Mouse (Mus musculus): Measurements from ENCODE around the gene Nrip2. TPM values are rescaled to one million over a fixed set of nuclear protein-coding genes. Genes with fewer than 3 reads are reported as not detected.
"Not testable (repeated sequence)": the region's sequence is repeated elsewhere in the genome, so short reads cannot be mapped to it uniquely, and the experiment has no call there.

Nrip2 gene
- polyA plus RNA-seq, 1 experiment from 2014 or later, result 1.4 TPM

DNA sequence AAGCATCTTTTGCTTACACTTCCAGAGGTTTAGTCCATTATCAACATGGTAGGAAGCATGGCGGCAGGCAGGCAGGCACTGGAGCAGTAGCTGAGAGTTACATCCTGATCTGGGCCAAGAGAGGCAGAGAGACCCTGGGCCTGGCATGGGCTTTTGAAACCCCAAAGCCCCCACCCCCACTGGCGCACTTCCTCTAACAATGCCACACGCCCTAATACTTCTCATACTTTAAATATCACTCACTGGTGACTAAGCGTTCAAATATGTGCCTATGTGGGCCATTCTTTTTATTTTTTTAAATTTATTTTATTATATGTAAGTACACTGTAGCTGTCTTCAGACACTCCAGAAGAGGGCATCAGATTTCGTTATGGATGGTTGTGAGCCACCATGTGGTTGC, 32.6 kb upstream of the Nrip2 start:
- 82% methylated on average over 5 of the region's 5 CpGs for WGBS (ENCODE audit: insufficient replicate concordance)
- Histone ChIP-seq H3K4me3 (replicated peaks) (no peak overlapping the region), H3K9ac (no peak overlapping the region), H3K4me2 (no peak overlapping the region), H3K36me3 (peaks cover 67% of the 10 kb centered on the region), H3K27me3 (no peaks in the 10 kb centered on the region), H3K27ac (no peak overlapping the region), H3K4me1 (replicated peaks) (peaks cover 33% of the 10 kb centered on the region), H3K9me3 (replicated peaks) (no peaks in the 10 kb centered on the region)
- no peak for ATAC-seq (ENCODE audit: low read depth)
- no peak for DNase-seq

DNA sequence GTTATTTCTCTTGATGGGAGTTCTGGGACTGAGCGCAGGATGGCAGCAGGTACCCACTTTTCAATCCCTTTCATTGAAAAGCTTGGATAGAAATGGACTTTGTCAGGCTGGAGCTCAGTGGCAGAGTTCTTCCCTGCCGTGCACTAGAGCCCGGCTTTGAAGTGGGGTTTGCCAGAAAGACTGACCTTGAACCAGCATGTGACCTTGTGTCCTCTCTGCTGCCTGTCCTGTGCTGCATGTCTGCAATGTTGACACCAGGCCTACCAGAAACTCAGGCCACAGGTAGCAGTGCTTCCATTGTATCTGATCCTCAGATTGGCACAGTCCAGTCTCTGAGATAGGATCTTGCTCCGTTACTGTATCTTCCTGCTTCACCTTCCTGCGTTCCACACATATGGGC, 29.1 kb upstream of the Nrip2 start:
- Histone ChIP-seq H3K4me2 (no peak overlapping the region), H3K36me3 (peaks cover 97% of the 10 kb centered on the region), H3K4me3 (replicated peaks) (no peak overlapping the region), H3K4me1 (replicated peaks) (peaks cover 10% of the 10 kb centered on the region), H3K27me3 (no peaks in the 10 kb centered on the region), H3K9me3 (replicated peaks) (no peaks in the 10 kb centered on the region), H3K9ac (no peak overlapping the region), H3K27ac (no peak overlapping the region)
- DNase-seq (no peak), ATAC-seq (ENCODE audit: low read depth) (peak; percentile 28)
- 71% methylated on average over 5 of the region's 5 CpGs for WGBS (ENCODE audit: insufficient replicate concordance)

DNA sequence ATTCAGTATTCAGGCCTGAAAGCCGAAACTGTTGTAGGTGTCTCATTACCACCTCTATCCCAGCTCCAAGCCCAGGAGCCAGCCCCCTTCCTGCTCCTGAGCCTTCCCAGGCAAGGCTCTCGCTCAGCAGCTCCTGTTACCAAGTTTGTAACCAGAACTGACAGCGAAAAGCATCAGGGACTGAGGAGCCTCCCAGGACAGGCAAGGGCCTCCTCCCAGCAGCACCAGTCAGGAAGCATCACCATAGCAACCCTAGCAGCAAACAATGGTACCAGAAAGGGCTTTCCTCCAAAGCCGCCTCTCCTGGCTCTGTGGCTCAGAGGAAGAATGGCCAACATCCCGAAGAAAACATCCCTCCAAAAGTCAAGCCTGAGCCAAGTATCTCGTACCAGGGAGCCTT, 23.9 kb upstream of the Nrip2 start, which contains the start of the genes Tex52 and Gm44596:
Gene Tex52 (plus strand): TSS at position 265 of the 400 bp plus-strand sequence.
Gene Gm44596 (plus strand): TSS at position 312 of the 400 bp plus-strand sequence.
- Histone ChIP-seq H3K36me3 (peaks cover 58% of the 10 kb centered on the region), H3K4me3 (replicated peaks) (no peak within 1 kb of the TSS), H3K27me3 (no peaks in the 10 kb centered on the region), H3K4me1 (replicated peaks) (no peaks in the 10 kb centered on the region), H3K9me3 (replicated peaks) (no peaks in the 10 kb centered on the region), H3K9ac (no peak within 1 kb of the TSS), H3K27ac (no peak within 1 kb of the TSS), H3K4me2 (no peak within 1 kb of the TSS)
- DNase-seq (no peak), ATAC-seq (ENCODE audit: low read depth) (no peak)
- WGBS (ENCODE audit: insufficient replicate concordance), result 77% methylated on average over 6 of the region's 6 CpGs

DNA sequence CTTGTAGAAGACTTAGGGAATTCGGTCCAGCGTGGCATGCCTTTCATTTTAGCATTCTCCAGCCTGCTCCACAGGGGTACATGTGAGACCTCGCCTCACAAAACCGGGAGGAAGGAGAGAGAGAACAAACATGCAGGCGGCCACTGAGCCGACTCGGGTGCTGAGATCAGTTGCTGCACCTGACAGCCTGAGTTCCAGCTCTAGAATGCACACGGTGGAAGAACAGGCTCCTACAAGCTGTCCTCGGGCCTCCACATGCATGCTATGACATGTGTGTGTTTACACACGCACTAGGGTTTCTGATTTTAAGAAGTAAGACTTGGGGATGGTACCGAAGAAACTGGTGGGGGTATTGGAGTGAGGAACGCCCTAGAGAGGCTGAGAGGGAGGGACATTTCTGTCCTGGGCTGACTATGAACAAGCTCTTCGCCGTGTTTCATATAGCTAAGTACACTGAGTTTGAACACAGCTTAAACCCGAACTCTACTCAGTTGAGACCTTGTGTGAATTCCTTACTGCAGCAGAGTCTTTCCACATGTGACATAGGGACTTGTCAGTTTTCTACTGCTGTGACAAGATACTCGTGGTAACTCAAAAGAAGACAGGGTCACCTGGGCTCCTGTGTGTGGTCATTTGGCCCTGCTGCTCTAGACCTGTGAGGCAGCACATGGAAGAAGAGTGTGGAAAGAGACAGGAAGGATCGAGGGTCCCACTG, 22.6 kb upstream of the Nrip2 start:
- H3K36me3 ChIP-seq, result peaks cover 45% of the 10 kb centered on the region
- no peak overlapping the region for H3K4me2 ChIP-seq
- H3K4me3 ChIP-seq (replicated peaks), result no peak overlapping the region
- no peak overlapping the region for H3K9ac ChIP-seq
- no peaks in the 10 kb centered on the region for H3K4me1 ChIP-seq (replicated peaks)
- 83% methylated on average over 17 of the region's 17 CpGs for WGBS (ENCODE audit: insufficient replicate concordance)
- H3K27me3 ChIP-seq, result no peaks in the 10 kb centered on the region
- H3K9me3 ChIP-seq (replicated peaks), result no peaks in the 10 kb centered on the region
- no peak for DNase-seq
- no peak overlapping the region for H3K27ac ChIP-seq
- no peak for ATAC-seq (ENCODE audit: low read depth)

DNA sequence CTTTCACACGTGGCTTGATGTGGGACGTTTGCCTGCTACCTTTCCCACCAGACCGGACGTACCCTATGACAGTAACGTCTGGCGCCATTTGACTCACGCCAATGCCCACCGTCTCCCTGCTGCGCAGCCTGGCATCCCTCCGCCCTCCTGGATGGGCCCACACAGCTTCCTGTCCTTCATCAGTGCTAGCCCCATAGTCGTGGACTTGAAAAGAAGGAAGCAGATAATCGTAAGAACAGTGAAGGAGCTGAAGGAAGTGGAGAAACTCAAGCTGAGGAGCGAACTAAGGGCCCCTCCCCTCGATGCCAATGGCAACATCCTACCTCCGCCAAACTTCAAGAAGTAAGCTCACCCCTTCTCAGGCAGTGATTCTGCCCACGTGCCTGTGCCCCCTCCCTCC, 19.5 kb upstream of the Nrip2 start:
- no peaks in the 10 kb centered on the region for H3K9me3 ChIP-seq (replicated peaks)
- no peak overlapping the region for H3K27ac ChIP-seq
- no peak overlapping the region for H3K4me3 ChIP-seq (replicated peaks)
- no peak for ATAC-seq (ENCODE audit: low read depth)
- H3K36me3 ChIP-seq, result peaks cover 14% of the 10 kb centered on the region
- no peak overlapping the region for H3K4me2 ChIP-seq
- DNase-seq, result no peak
- H3K27me3 ChIP-seq, result no peaks in the 10 kb centered on the region
- no peak overlapping the region for H3K9ac ChIP-seq
- WGBS (ENCODE audit: insufficient replicate concordance), result 57% methylated on average over 16 of the region's 16 CpGs
- no peaks in the 10 kb centered on the region for H3K4me1 ChIP-seq (replicated peaks)

DNA sequence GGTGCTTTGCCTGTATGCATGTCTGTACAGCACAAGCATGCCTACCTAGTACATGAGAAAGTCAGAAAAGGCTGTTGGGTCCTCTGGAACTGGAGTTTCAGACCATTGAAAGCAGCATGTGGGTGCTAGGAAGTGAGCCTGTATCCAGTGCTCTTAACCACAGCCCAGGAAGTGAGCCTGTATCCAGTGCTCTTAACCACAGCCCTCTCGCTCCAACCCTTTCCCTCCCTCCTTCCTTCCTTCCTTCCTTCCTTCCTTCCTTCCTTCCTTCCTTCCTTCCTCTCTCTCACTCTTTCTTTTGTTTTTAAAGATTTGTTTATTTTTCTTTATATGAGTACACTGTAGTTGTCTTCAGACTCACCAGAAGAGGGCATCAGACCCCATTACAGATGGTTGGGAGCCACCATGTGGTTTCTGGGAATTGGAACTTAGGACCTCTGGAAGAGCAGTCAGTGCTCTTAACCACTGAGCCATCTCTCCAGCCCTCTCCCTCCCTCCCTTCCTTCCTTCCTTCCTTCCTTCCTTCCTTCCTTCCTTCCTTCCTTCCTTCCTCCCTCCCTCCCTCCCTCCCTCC, 18.4 kb upstream of the Nrip2 start:
- H3K4me3 ChIP-seq (replicated peaks), result not testable (repeated sequence)
- 44% methylated on average over 1 of the region's 1 CpGs for WGBS (ENCODE audit: insufficient replicate concordance)

DNA sequence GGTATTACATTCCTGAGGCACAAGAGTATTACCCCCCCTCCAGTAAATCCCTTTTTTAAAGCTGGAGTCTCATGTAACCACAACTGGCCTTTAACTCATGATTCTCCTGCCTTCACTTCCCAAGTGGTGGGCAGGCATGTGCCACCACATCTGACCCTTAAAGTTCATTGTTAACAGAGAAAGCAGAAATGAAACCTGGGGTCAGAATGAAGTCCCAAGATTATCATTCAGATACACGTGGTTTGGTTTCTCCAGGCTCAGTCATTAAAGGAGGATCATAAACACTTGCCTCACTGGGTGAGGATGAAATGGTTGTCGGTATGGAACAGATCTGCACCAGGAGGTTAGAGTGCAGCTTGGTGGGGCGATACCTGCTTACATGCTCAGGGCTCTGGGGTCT, 17.8 kb upstream of the Nrip2 start:
- ATAC-seq (ENCODE audit: low read depth) (no peak), DNase-seq (no peak)
- Histone ChIP-seq H3K4me1 (replicated peaks) (no peaks in the 10 kb centered on the region), H3K9me3 (replicated peaks) (no peaks in the 10 kb centered on the region), H3K4me2 (no peak overlapping the region), H3K27ac (no peak overlapping the region), H3K36me3 (peaks cover 3% of the 10 kb centered on the region; the same call in 1 of the 2 replicates), H3K9ac (no peak overlapping the region), H3K4me3 (replicated peaks) (no peak overlapping the region), H3K27me3 (no peaks in the 10 kb centered on the region)
- 55% methylated on average over 3 of the region's 3 CpGs for WGBS (ENCODE audit: insufficient replicate concordance)

More for the DNA sequence above, 18.4 kb upstream of the Nrip2 start:
- not testable (repeated sequence) for H3K36me3 ChIP-seq; H3K4me2 ChIP-seq; H3K27me3 ChIP-seq; H3K9me3 ChIP-seq (replicated peaks); H3K4me1 ChIP-seq (replicated peaks); ATAC-seq (ENCODE audit: low read depth); H3K27ac ChIP-seq; H3K9ac ChIP-seq; DNase-seq

DNA sequence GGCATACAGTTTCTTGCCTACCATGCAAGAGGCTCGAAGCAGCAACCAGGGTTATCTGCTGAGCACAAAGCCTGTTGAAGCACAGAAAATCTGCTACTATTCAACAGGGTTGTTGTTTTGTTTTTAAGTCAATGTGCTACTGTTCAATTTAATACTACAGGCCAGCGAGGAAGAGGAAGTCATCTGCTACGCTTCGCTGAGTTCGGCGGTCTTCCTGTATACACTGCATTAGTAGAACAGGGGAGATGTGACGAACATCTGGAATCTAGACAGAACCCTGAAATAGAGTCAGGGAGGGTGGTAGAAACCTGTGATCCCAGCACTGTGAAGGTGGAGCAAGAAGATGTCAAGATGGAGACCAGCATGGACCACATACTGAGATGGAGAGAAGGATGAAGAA, 15.3 kb upstream of the Nrip2 start:
- Histone ChIP-seq H3K4me2 (no peak overlapping the region), H3K4me1 (replicated peaks) (no peaks in the 10 kb centered on the region), H3K4me3 (replicated peaks) (no peak overlapping the region), H3K9me3 (replicated peaks) (no peaks in the 10 kb centered on the region), H3K36me3 (no peaks in the 10 kb centered on the region), H3K27me3 (no peaks in the 10 kb centered on the region), H3K9ac (no peak overlapping the region), H3K27ac (no peak overlapping the region)
- 54% methylated on average over 7 of the region's 7 CpGs for WGBS (ENCODE audit: insufficient replicate concordance)
- ATAC-seq (ENCODE audit: low read depth), result no peak
- no peak for DNase-seq

DNA sequence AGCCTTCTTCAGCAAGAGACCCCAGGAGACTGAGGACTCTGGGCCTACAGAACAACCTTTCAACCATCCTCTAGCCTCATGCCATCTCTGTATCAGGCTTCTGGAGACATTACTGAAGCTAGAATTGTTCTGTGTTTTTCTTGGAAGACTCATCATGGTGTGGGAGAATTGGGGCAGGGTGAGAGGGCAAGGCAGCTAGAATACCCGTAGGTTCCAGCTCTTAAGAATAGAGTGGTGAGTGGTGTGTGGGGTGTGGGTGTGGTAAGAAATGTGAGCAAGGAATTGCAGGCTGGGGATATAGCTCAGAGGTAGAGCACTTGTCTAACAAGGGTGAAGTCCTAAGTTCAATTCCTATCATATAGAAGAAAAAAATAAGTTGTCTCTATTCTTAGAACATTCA, 14.1 kb upstream of the Nrip2 start:
- Histone ChIP-seq H3K4me1 (replicated peaks) (no peaks in the 10 kb centered on the region), H3K9me3 (replicated peaks) (no peaks in the 10 kb centered on the region), H3K9ac (no peak overlapping the region), H3K4me3 (replicated peaks) (no peak overlapping the region), H3K27ac (no peak overlapping the region), H3K4me2 (no peak overlapping the region), H3K36me3 (no peaks in the 10 kb centered on the region), H3K27me3 (no peaks in the 10 kb centered on the region)
- ATAC-seq (ENCODE audit: low read depth) (no peak), DNase-seq (no peak)
- 54% methylated on average over 1 of the region's 1 CpGs for WGBS (ENCODE audit: insufficient replicate concordance)

DNA sequence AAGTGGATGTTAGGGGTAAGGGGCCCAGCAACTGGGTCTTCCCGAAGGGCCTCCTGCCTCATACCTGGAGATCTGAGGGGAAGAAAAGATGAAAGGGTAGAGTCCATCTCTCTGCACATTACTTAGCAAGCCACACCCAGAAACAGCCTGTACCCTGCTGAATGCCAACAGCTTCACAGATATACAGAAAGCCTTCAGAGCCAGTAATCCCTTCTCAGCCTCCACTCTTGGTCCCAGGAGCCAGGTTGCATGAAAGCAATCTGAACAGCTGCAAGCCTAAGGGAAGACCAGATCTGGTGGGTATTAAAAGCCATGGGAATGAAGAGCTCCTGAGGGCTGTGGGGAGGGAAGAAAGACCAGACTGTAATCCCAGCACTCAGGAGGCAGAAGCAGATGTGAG, 9.9 kb upstream of the Nrip2 start:
- Histone ChIP-seq H3K9me3 (replicated peaks) (no peaks in the 10 kb centered on the region), H3K36me3 (no peaks in the 10 kb centered on the region), H3K9ac (no peak overlapping the region), H3K4me2 (no peak overlapping the region), H3K4me3 (replicated peaks) (no peak overlapping the region), H3K27me3 (no peaks in the 10 kb centered on the region), H3K27ac (no peak overlapping the region), H3K4me1 (replicated peaks) (no peaks in the 10 kb centered on the region)
- ATAC-seq (ENCODE audit: low read depth), result no peak
- 88% methylated on average over 1 of the region's 1 CpGs for WGBS (ENCODE audit: insufficient replicate concordance)
- DNase-seq, result no peak

DNA sequence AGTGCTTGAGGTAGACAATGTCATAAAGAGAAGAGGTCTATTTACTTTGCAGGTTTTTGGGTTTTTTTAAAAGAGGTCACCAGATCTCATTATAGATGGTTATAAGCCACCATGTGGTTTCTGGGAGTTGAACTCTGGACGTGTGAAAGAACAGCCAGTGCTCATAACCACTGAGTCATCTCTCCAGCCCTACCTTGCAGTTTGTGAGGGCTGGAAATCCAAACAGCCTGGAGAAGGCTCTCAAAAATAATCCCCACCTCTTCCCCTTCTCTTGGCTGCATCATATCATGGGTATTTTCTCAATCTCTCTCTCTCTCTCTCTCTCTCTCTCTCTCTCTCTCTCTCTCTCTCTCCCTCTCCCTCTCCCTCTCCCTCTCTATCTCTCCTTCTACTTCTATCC, 8.4 kb upstream of the Nrip2 start:
- Histone ChIP-seq H3K9me3 (replicated peaks) (no peaks in the 10 kb centered on the region), H3K4me3 (replicated peaks) (no peak overlapping the region), H3K27me3 (no peaks in the 10 kb centered on the region), H3K4me1 (replicated peaks) (no peaks in the 10 kb centered on the region), H3K4me2 (no peak overlapping the region), H3K27ac (no peak overlapping the region), H3K9ac (no peak overlapping the region), H3K36me3 (no peaks in the 10 kb centered on the region)
- no peak for DNase-seq
- WGBS (ENCODE audit: insufficient replicate concordance), result 33% methylated on average over 1 of the region's 1 CpGs
- no peak for ATAC-seq (ENCODE audit: low read depth)
